Mouse (Mus musculus) urinary bladder, postnatal 14 days (tissue): ENCODE measurements at regions not wholly inside any gene's neighbourhood (a gene's known extent, or its start where the extent isn't known, plus 50 kb on each side); places are given as distances from the start of the nearest gene placed in this dataset.
"Not testable (repeated sequence)": the region's sequence is repeated elsewhere in the genome, so short reads cannot be mapped to it uniquely, and the experiment has no call there.

ENCODE experiments used
- DNase-seq: peaks from one replicate; pipeline ENCODE4 v3.0.0; 2021; ENCODE audit warnings: low spot score

GRCm38 (mm10) chr3:117116210-117116609 is 147.4 kb upstream of the Palmd start:
- no peak for DNase-seq

- no peak for DNase-seq
These were observed 144.0 kb upstream of the Palmd start for GRCm38 (mm10) chr3:117112766-117113165.

GRCm38 (mm10) chr3:117112304-117112703 is 143.5 kb upstream of the Palmd start:
- no peak for DNase-seq

GRCm38 (mm10) chr3:117108966-117109700 is 140.3 kb upstream of the Palmd start:
- no peak for DNase-seq

GRCm38 (mm10) chr3:117107986-117108385 is 139.2 kb upstream of the Palmd start:
- DNase-seq, result no peak

- DNase-seq, result no peak
These were observed 138.6 kb upstream of the Palmd start for GRCm38 (mm10) chr3:117107378-117107777.

- DNase-seq, result no peak
These were observed 118.9 kb upstream of the Palmd start for GRCm38 (mm10) chr3:117087646-117088045.

- DNase-seq, result no peak
These were observed 107.9 kb upstream of the Palmd start for GRCm38 (mm10) chr3:117076734-117077133.

- no peak for DNase-seq
These were observed 104.6 kb upstream of the Palmd start for GRCm38 (mm10) chr3:117073399-117073798.

- no peak for DNase-seq
These were observed 104.2 kb upstream of the Palmd start for GRCm38 (mm10) chr3:117072998-117073397.

- no peak for DNase-seq
These were observed 103.1 kb upstream of the Palmd start for GRCm38 (mm10) chr3:117071851-117072250.

- DNase-seq, result no peak
These were observed 98.8 kb upstream of the Palmd start for GRCm38 (mm10) chr3:117067470-117068053.

GRCm38 (mm10) chr3:117065904-117066303 is 97.1 kb upstream of the Palmd start:
- DNase-seq, result no peak

GRCm38 (mm10) chr3:117061831-117062230 is 93.0 kb upstream of the Palmd start:
- no peak for DNase-seq

GRCm38 (mm10) chr3:117061182-117061581 is 92.4 kb upstream of the Palmd start:
- DNase-seq, result no peak

- not testable (repeated sequence) for DNase-seq
These were observed 85.9 kb upstream of the Palmd start for GRCm38 (mm10) chr3:117054711-117055110.

GRCm38 (mm10) chr3:117051431-117051830 is 82.6 kb upstream of the Palmd start:
- DNase-seq, result no peak

- DNase-seq, result no peak
These were observed 82.1 kb upstream of the Palmd start for GRCm38 (mm10) chr3:117050909-117051308.

- DNase-seq, result no peak
These were observed 80.6 kb upstream of the Palmd start for GRCm38 (mm10) chr3:117049410-117049809.

- no peak for DNase-seq
These were observed 76.0 kb upstream of the Palmd start for GRCm38 (mm10) chr3:117044809-117045208.

- peak; percentile 19 for DNase-seq
These were observed 75.5 kb upstream of the Palmd start for GRCm38 (mm10) chr3:117044304-117044703.

GRCm38 (mm10) chr3:117038928-117039300 is 70.1 kb upstream of the Palmd start:
- DNase-seq, result no peak

- no peak for DNase-seq
These were observed 69.6 kb upstream of the Palmd start for GRCm38 (mm10) chr3:117038280-117038927.
